Mouse (Mus musculus) myocyte (in vitro differentiated cells): Measurements from ENCODE around the gene Ppp6r3.

Source experiments
- CEBPB ChIP-seq: IDR thresholded peaks from 2 replicates; pipeline ENCODE4 v1.6.1; 2011; ENCODE audit warnings: mild to moderate bottlenecking, moderate library complexity; ENCODE audit not compliant: poor library complexity, insufficient read depth, severe bottlenecking
- E2F4 ChIP-seq: IDR thresholded peaks from one replicate; pipeline ENCODE4 v1.6.1; 2011; ENCODE audit warnings: mild to moderate bottlenecking, control low read depth, moderate library complexity; ENCODE audit not compliant: insufficient read depth
- MYOD1 ChIP-seq, 3 experiments: IDR thresholded peaks; one replicate each; pipeline ENCODE4 v1.6.1; 2011; ENCODE audit warnings: control low read depth in 2 of 3, low read depth in 2 of 3, mild to moderate bottlenecking in 2 of 3, moderate library complexity in 1 of 3; ENCODE audit not compliant: insufficient read length in 2 of 3, control insufficient read depth in 1 of 3
- MYOG ChIP-seq, 3 experiments: IDR thresholded peaks; one replicate each; pipeline ENCODE4 v1.6.1; 2011; ENCODE audit warnings: control low read depth in 2 of 3, low read depth in 2 of 3, mild to moderate bottlenecking in 2 of 3; ENCODE audit not compliant: insufficient read length in 2 of 3, control insufficient read depth in 1 of 3, insufficient read depth in 1 of 3
- POLR2A ChIP-seq: IDR thresholded peaks from one replicate; pipeline ENCODE4 v1.6.1; 2011; ENCODE audit warnings: low read depth, mild to moderate bottlenecking, control low read depth, moderate library complexity; ENCODE audit not compliant: insufficient read length
- TCF12 ChIP-seq: IDR thresholded peaks from one replicate; pipeline ENCODE4 v1.6.1; 2011; ENCODE audit warnings: mild to moderate bottlenecking, control low read depth; ENCODE audit not compliant: poor library complexity, insufficient read depth, severe bottlenecking
- USF1 ChIP-seq: IDR thresholded peaks from one replicate; pipeline ENCODE4 v1.6.1; 2011; ENCODE audit warnings: low read depth, mild to moderate bottlenecking, control low read depth, moderate library complexity

DNA sequence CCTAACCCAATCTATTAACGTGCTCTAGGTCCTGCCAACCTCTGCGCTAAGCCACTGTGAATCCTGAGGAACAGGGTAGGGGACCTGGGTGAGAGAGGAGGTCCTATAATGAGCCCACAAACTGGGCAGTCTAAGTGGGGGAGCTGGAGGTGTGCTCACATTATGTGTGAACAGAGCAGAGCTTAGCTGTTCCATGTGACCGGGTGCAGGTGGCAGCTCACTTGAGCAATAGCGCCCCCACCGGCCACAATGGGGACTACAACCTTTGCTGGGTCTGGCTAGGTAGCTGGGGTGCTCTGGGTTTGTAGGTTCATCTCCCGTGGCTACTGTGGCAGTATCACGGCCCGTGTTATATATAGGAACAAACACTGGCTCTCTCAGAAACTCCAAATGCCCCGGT lies 138.7 kb downstream of the Ppp6r3 start:
- TF ChIP-seq CEBPB (no peak), POLR2A (no peak), USF1 (no peak), E2F4 (no peak), MYOD1 (IDR thresholded peaks at IDR 0.05; ENCODE audit: control insufficient read depth in 1 of 3, insufficient read length in 2 of 3, low read depth in 2 of 3) (no peak), MYOG (IDR thresholded peaks at IDR 0.05; ENCODE audit: control insufficient read depth in 1 of 3, insufficient read depth in 1 of 3, insufficient read length in 2 of 3, low read depth in 2 of 3) (no peak), TCF12 (no peak)
